Mouse (Mus musculus): ENCODE measurements around the gene Actr1a.

GRCm38 (mm10) chr19:46399372-46399771 is 3.8 kb upstream of the Actr1a start:
- TF ChIP-seq CTCF (IDR thresholded peaks at IDR 0.05; ENCODE audit: insufficient read depth, low read depth, low read length) (no peak), POLR2A (IDR thresholded peaks at IDR 0.05; ENCODE audit: insufficient read depth, low read depth, low read length) (no peak)
